Mouse (Mus musculus) thymus, postnatal 0 days (tissue): ENCODE measurements around the gene Zdhhc9. TPM values are rescaled to one million over a fixed set of nuclear protein-coding genes. Genes with fewer than 3 reads are reported as not detected.
"Not testable (repeated sequence)": the region's sequence is repeated elsewhere in the genome, so short reads cannot be mapped to it uniquely, and the experiment has no call there.

ENCODE experiments used
- DNase-seq: peaks from one replicate; pipeline ENCODE4 v3.0.0-alpha.2; 2015; ENCODE audit warnings: low spot score
- polyA plus RNA-seq: library from polyadenylated mRNA; unstranded; fragments of >200 nt; fragmentation: Nextera tagmentation; extraction: Ambion mirVana; gene quantifications from 2 replicates; pipeline ENCODE4 v1.2.1, GENCODE M21; 2015

Zdhhc9 gene
- polyA plus RNA-seq: 3.0 and 4.1 TPM in 2 replicates

DNA sequence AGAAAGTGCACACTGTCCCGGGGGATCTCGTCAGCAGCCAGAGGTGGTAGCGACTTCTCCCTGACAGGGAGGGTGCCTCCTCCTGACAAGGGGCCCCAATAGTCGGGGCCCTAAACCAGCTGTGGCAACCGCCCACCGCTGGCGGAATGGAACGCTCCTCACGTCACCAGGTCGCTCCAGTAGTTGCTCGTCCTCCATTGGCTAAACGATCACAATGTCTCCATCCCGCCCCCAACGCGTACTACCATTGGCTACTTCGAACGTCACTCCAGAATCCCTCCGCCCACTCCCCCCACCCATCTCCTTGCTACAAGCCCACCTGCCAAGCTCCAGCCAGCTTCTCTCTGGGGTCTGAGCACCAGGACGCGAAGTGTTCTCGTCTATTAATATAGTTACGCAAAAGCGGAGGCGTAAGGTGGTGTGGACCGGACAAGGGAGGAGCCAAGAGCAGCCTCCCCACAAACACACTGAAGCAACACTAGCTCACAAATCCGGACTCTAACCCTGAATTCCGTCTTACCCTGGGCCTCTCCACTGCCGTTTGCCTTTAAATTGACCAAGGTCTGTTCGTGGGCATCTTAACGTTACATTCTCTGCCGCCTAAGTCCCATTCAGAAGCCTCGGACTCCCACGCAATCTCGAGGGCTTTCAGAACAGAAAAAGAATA is at the start of gene Zdhhc9:
Zdhhc9 (minus strand) TSS at position 360 of the 667 bp plus-strand sequence.
- peak; percentile 91 for DNase-seq

DNA sequence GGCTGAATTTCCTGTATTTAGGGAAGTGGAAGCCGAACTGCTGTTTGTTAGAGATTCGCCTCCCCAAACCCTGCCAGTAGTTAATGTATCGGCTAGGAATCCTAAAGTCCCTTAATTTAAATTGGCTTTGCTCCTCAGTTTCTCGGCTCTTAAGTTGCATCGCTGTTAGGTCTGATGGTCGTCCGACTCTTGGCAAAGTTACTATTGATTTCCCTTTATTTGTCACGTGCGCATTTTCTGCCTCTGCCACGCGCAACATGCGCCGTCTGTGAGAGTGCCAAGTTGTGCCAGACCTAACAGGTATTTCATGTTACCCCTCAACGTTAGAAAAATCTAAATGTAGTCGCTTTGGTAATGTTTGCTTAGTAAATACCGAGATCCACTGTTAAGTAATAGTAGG is 48.3 kb upstream of the Zdhhc9 start:
- no peak for DNase-seq

DNA sequence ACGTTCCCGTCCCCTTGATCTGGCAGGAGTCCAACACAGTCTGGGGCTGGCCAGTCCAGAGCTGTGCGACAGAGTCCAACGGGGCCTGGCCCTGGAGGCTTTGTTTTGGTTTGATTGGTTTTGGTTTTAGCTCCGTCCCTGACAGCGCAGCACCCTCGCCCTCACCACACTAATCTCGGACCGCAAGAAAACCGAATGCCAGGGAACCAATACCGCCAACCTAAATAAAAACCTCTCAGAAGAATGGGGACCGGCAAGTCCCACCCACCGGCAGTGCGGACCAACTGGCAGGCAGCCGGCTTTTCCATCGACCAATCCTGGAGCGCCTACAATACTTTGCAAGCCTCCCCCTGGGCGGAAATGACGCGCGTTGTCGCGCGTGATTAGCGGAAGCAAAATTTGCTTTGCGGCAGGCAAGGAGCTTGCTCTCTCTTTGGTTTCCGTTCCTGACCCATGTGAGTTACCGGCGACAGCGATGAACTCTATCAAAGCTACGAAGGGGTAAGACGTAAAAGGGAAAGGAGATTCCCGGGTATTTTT is 47.9 kb upstream of the Zdhhc9 start, which contains the start of gene Utp14a:
Utp14a (plus strand) TSS at position 395 of the 540 bp plus-strand sequence.
- peak; percentile 94 for DNase-seq

DNA sequence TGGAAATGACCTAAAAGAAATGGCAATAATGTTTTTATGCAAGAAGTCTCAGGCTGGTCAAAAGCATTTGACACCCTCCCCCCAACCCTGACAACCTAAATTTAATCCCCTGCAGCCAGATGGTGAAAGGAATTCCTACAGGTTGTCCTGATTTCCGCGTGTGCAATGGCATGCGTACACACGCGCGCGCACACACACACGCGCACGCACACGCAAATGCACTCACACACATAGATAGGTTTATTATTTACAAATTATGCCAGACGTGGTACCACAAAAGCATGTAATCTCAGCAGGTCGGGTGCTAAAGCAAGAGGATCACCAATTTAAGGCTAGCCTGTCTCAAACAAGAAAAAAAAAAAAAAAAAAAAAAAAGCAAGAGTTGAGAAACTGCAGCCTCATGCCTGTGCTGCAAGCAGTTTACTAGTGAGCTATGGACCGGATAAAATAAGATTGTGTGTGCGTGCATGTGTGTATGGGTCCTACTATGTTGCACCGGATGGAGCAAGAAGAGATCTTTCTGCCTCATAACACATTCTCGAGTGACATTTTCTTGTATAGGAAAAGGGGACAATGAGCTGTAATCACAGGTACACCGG is 47.3 kb upstream of the Zdhhc9 start:
- DNase-seq: no peak

- DNase-seq: peak; percentile 71
Observed at GRCm38 (mm10) chrX:48234417-48234816, 25.7 kb upstream of the Zdhhc9 start.

GRCm38 (mm10) chrX:48226225-48226624 is 17.5 kb upstream of the Zdhhc9 start:
- no peak for DNase-seq

DNA sequence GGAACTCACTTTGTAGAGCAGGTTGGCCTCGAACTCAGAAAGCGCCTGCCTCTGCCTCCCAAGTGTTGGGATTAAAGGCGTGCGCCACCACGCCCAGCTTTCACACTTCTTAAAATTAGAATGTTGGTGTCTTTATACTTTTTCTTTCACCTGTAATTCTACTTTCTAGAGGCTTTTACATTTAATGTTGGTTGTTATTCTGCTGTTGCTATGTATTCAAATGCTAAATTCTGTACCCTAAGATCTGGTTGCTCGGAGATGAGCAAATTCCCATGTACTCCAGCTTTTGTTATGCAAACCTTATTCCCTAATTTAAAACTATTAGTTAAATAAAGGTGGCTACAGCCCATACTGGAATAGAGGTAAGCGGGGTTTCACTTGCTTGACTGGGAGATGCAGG is 14.0 kb upstream of the Zdhhc9 start:
- DNase-seq: no peak

GRCm38 (mm10) chrX:48219468-48219867 is 10.8 kb upstream of the Zdhhc9 start:
- DNase-seq: no peak

DNA sequence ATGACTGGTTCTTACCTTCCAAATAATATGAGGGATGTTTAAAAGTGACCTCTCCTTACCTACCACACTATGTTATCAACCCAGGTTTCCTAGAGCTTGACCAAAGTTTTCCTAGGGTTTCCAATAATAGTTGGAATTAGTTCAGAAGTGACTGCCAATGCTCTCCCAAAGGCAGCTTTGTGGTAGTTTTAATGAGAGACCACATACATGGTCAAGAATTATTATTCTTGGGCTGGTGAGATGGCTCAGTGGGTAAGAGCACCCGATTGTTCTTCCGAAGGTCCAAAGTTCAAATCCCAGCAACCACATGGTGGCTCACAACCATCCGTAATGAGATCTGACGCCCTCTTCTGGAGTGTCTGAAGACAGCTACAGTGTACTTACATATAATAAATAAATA is 1.1 kb upstream of the Zdhhc9 start:
- DNase-seq: not testable (repeated sequence)

- DNase-seq: no peak
Observed at GRCm38 (mm10) chrX:48207761-48208487, 754 bp downstream of the Zdhhc9 start.

- DNase-seq: no peak
Observed at GRCm38 (mm10) chrX:48204469-48204868, 4.2 kb downstream of the Zdhhc9 start.

DNA sequence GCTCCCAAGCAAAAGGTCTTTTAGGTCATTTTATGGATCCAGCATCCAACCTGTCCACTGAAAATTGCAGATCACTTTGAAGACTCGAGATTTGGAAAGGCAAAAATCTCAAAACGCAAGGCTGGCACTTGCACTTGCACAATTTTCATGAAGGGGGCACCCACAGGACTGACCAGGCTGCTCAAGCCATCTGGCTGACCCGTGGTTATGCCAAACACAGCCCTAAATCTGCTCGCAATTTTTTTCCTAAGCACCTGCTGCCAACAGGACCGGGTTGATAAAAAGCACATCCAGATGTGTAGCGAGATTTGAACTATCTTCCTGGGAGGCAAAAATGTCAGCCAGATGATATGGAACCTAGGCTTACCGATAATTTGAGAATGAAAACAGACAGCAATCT is 4.9 kb downstream of the Zdhhc9 start:
- DNase-seq: no peak

DNA sequence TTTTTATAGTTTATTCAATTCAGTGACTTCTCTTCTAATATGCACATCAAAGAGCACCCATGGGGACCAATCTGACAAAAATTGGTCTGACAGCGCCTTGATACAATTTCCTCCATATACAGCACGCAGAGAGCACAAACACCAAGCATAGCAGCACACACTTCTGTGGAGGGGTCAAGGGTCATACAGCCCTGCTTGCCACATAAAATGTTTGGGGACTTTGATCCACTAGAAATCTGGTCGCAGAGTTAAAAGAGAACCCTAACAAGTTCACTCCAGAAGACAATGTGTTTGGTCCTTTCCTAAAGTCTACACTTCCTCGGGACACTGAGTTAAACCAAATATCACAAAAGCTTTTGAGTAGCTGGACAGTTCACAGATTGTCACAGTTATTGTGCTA is 5.7 kb downstream of the Zdhhc9 start:
- no peak for DNase-seq

DNA sequence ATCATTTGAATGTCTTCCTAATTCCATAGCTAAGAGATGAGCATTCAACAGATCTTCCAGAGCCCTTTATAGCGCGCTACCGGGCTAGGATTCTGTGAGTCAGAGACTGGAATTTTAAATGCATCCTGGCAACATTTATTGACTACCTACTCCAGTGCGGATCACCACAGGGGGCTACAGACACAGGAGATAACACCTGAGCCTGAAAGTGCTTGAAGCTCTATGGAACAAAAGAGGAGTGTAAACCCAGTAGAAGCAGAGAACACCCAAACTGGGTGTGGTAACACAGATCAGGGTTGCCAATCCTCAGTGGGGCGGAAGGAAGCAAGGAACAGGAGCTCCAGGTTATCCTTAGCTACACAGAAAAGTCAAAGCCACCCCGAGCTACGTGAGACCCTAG is 6.2 kb downstream of the Zdhhc9 start:
- DNase-seq: no peak

DNA sequence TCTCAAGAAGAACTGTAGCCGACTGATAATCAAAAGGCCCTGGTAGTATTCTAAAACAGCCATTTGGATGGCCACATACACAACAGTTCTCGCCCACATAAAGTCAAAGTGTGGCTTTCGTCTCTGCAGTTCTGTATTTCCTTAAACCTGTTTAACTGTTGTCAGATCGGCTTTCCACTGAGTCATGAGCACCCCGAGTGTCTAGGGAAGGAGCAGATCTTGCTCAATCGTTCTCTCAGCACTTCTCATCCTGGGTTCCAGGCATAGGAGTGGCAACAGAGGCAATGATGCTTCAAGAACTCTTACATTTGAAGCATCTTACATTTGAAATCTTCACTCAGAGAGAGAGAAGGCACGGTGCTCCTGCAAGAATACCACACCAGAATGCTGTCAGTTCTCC is 6.7 kb downstream of the Zdhhc9 start:
- no peak for DNase-seq

DNA sequence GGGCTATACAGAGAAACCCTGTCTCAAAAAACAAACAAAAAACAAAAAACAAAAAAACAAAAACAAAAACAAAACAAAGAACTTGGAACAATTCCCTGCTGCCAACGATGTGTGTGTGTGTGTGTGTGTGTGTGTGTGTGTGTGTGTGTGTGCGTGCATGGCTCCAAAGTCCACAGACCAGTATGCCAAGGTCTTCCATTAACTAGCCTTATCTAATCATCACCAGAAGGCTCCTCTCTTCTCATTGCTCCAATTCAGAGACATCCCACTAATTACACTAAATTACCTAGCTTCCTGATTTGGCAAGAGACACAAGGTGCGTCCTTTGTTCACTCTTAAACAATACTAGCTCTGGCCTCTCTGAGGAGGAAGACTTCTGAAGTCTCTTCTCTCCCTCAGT is 8.0 kb downstream of the Zdhhc9 start:
- DNase-seq: no peak

DNA sequence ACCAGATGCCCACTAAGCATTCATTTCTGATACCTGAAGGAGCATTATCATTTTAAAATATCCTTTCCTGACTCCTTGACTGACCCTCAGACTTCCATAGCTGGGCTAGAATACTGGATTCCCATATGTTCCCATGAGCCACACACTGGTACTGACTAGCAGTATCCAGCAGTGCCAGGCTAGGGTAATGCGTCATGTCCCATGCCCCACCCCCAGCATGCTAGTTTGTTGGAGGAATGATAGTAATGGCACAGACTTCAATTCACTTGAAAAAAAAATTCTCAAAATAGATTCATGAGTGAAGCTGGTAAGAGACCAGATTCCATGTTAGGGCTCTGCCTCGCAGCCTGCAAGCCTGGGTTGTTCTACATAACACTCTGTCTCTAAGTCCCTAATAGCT is 9.7 kb downstream of the Zdhhc9 start:
- DNase-seq: no peak

DNA sequence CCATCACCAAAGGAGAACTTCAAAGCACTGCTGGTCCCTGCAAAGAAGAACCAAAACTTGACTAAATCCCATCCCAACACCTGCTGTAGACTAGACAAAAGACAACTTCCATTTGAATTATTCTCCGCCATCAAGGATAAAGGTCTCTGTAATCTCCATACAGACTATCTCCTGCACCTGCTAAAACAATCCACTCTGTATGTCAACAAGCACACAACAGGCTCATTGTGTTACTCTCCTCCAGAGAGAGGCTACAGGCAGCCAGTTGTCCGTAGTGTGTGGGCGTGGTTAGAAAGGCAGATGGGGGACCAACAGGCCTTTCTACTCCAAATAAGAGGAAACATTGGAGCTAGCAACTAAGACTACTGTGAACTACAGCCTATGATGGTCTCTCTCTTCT is 10.8 kb downstream of the Zdhhc9 start:
- no peak for DNase-seq

DNA sequence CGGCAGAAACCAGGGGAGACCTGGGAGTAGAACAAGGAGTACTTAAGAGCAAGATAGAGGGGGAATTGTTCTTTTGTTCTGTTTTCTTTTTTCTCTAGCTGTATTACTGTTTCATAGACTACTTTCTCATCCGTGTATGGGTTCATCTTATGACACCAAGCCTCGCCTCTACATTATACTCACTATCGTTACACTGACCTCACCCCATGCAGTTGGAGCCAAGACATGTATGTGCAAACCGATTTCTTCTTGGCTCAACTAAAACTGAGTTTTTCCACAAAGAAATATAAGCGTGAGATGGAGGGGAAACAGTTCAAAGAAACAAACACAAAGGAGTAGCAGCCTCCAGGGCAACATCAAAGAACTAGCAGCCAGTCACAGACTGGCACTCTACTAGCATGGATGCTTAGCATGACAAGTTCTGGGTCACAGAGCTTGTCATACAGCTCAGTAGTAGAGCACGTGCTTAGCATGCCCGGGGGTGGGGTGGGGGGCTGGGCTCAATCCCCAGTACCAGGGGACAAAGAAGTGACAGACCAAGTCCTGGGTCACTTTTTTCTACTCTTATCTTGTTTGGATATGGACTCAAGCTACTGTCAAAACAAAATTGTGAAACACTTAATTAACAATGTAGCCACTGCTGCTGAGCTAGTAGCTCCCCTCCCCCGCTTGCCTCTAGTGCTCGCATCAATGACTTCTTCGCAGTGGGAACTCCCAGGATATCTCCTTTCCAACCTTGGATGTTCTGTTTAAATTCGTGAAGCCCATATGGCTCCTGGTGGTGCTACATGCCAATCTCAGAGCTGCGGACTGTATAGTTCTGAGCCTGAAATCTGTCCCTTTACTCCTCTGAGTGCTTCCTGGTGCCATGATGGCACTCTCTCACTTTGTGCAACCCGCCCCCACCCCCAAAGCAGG is 15.2 kb downstream of the Zdhhc9 start:
- DNase-seq: no peak

GRCm38 (mm10) chrX:48191261-48191660 is 17.4 kb downstream of the Zdhhc9 start:
- no peak for DNase-seq

DNA sequence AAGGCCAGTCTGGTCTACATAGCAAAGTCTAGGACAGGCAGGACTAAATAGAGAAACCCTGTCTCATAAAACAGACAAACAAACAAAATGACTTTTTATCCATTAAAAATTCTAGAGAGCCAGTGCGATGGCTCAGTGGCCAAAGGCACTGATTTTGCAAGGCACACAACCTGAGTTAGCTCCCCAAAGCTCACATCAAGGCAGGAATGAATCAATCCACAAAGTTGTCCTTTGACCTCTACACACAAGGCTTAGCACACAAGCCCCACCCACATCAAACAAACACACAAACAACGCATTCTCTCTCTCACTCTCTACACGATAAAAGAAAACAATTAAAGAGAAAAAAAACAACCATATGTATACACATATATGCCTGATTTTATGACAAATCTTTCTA is 24.0 kb downstream of the Zdhhc9 start:
- no peak for DNase-seq
